Mouse (Mus musculus): ENCODE data around the gene Ppfibp2.

GRCm38 (mm10) chr7:107567261-107567671, 27.7 kb upstream of the Ppfibp2 start, which contains the start of gene Olfml1:
- TF ChIP-seq POLR2A (IDR thresholded peaks at IDR 0.05; ENCODE audit: low read depth, low read length) (no peak), CTCF (conservative IDR thresholded peaks at IDR 0.05; ENCODE audit: insufficient read depth, insufficient read length, low read depth, low read length) (no peak)
